Mouse (Mus musculus): ENCODE measurements around the gene Vmp1. TPM values are rescaled to one million over a fixed set of nuclear protein-coding genes. Genes with fewer than 3 reads are reported as not detected.

Gene Vmp1
- total RNA-seq, 1 experiment = 107 TPM

- Histone ChIP-seq H3K4me3 (ENCODE audit: insufficient read depth in 1 of 2, low read depth in 1 of 2, low read length in 2 of 2, poor library complexity in 1 of 2, severe bottlenecking in 1 of 2) (no peak overlapping the region), H3K9me3 (ENCODE audit: control insufficient read depth, insufficient read depth, low read depth, low read length) (no peaks in the 10 kb centered on the region), H3K36me3 (ENCODE audit: control insufficient read depth, insufficient read depth, low read length, poor library complexity, severe bottlenecking) (no peaks in the 10 kb centered on the region), H3K9ac (ENCODE audit: insufficient read depth, low read depth, low read length, poor library complexity, severe bottlenecking) (no peak overlapping the region), H3K4me1 (ENCODE audit: control insufficient read depth in 2 of 2, insufficient read depth in 2 of 2, low read length in 2 of 2, poor library complexity in 1 of 2) (peaks cover 21 to 35% of the 10 kb centered on the region in 2 experiments), H3K27ac (ENCODE audit: insufficient read depth, low read depth, low read length, poor library complexity, severe bottlenecking) (no peak overlapping the region)
- no peak for DNase-seq (ENCODE audit: low read depth, low spot score)
- TF ChIP-seq ZC3H11A (IDR thresholded peaks at IDR 0.05; ENCODE audit: borderline replicate concordance, low read depth, low read length) (no peak), HCFC1 (IDR thresholded peaks at IDR 0.05; ENCODE audit: borderline replicate concordance, insufficient read depth, low read length) (no peak), CHD2 (IDR thresholded peaks at IDR 0.05; ENCODE audit: low read depth, low read length) (no peak), MAFK (IDR thresholded peaks at IDR 0.05; ENCODE audit: insufficient read depth, low read depth, low read length) (no peak), ZNF384 (IDR thresholded peaks at IDR 0.05; ENCODE audit: low read depth, low read length) (no peak)
- in situ Hi-C loops (cut with MboI; ENCODE audit: low sequenced_read_pairs in 2 of 2, unreplicated experiment in 2 of 2) = no loop called here
These were observed 100.3 kb downstream of the Vmp1 start for GRCm38 (mm10) chr11:86583313-86583825.

GRCm38 (mm10) chr11:86582543-86583260 lies 100.9 kb downstream of the Vmp1 start:
- DNase-seq (ENCODE audit: low read depth, low spot score) = no peak
- peaks cover 18 to 35% of the 10 kb centered on the region in 2 experiments for H3K4me1 ChIP-seq (ENCODE audit: control insufficient read depth in 2 of 2, insufficient read depth in 2 of 2, low read length in 2 of 2, poor library complexity in 1 of 2)
- H3K4me3 ChIP-seq (ENCODE audit: insufficient read depth in 1 of 2, low read depth in 1 of 2, low read length in 2 of 2, poor library complexity in 1 of 2, severe bottlenecking in 1 of 2) = no peak overlapping the region
- no peak for TF ChIP-seq MAFK (IDR thresholded peaks at IDR 0.05; ENCODE audit: insufficient read depth, low read depth, low read length)
- no peak for TF ChIP-seq ZC3H11A (IDR thresholded peaks at IDR 0.05; ENCODE audit: borderline replicate concordance, low read depth, low read length)
- H3K36me3 ChIP-seq (ENCODE audit: control insufficient read depth, insufficient read depth, low read length, poor library complexity, severe bottlenecking) = no peaks in the 10 kb centered on the region
- no peak overlapping the region for H3K9ac ChIP-seq (ENCODE audit: insufficient read depth, low read depth, low read length, poor library complexity, severe bottlenecking)
- in situ Hi-C loops (cut with MboI; ENCODE audit: low sequenced_read_pairs in 2 of 2, unreplicated experiment in 2 of 2) = no loop called here
- H3K9me3 ChIP-seq (ENCODE audit: control insufficient read depth, insufficient read depth, low read depth, low read length) = no peaks in the 10 kb centered on the region
- peak overlapping the region; percentile 49; the same call in 1 of the 2 replicates for H3K27ac ChIP-seq (ENCODE audit: insufficient read depth, low read depth, low read length, poor library complexity, severe bottlenecking)

- Histone ChIP-seq H3K9ac (ENCODE audit: insufficient read depth, low read depth, low read length, poor library complexity, severe bottlenecking) (no peak overlapping the region; the same call in 1 of the 2 replicates), H3K27ac (ENCODE audit: insufficient read depth, low read depth, low read length, poor library complexity, severe bottlenecking) (peak overlapping the region; percentile 80; the same call in 1 of the 2 replicates), H3K36me3 (ENCODE audit: control insufficient read depth, insufficient read depth, low read length, poor library complexity, severe bottlenecking) (no peaks in the 10 kb centered on the region), H3K9me3 (ENCODE audit: control insufficient read depth, insufficient read depth, low read depth, low read length) (no peaks in the 10 kb centered on the region), H3K4me1 (ENCODE audit: control insufficient read depth in 2 of 2, insufficient read depth in 2 of 2, low read length in 2 of 2, poor library complexity in 1 of 2) (peaks cover 16 to 40% of the 10 kb centered on the region in 2 experiments), H3K4me3 (ENCODE audit: insufficient read depth in 1 of 2, low read depth in 1 of 2, low read length in 2 of 2, poor library complexity in 1 of 2, severe bottlenecking in 1 of 2) (no peak overlapping the region)
- in situ Hi-C loops (cut with MboI; ENCODE audit: low sequenced_read_pairs in 2 of 2, unreplicated experiment in 2 of 2) = no loop called here
- TF ChIP-seq ZC3H11A (IDR thresholded peaks at IDR 0.05; ENCODE audit: borderline replicate concordance, low read depth, low read length) (no peak), HCFC1 (IDR thresholded peaks at IDR 0.05; ENCODE audit: borderline replicate concordance, insufficient read depth, low read length) (no peak), ZNF384 (IDR thresholded peaks at IDR 0.05; ENCODE audit: low read depth, low read length) (no peak), MAFK (IDR thresholded peaks at IDR 0.05; ENCODE audit: insufficient read depth, low read depth, low read length) (no peak), CHD2 (IDR thresholded peaks at IDR 0.05; ENCODE audit: low read depth, low read length) (no peak)
- no peak for DNase-seq (ENCODE audit: low read depth, low spot score)
These were observed 101.6 kb downstream of the Vmp1 start for GRCm38 (mm10) chr11:86581943-86582542.

GRCm38 (mm10) chr11:86581250-86581753 lies 102.3 kb downstream of the Vmp1 start:
- no peak overlapping the region for H3K4me3 ChIP-seq (ENCODE audit: insufficient read depth in 1 of 2, low read depth in 1 of 2, low read length in 2 of 2, poor library complexity in 1 of 2, severe bottlenecking in 1 of 2)
- peak overlapping the region; percentile 51; the same call in 1 of the 2 replicates for H3K9ac ChIP-seq (ENCODE audit: insufficient read depth, low read depth, low read length, poor library complexity, severe bottlenecking)
- H3K9me3 ChIP-seq (ENCODE audit: control insufficient read depth, insufficient read depth, low read depth, low read length) = no peaks in the 10 kb centered on the region
- in situ Hi-C loops (cut with MboI; ENCODE audit: low sequenced_read_pairs in 2 of 2, unreplicated experiment in 2 of 2) = no loop called here
- peak overlapping the region; percentile 80; the same call in 1 of the 2 replicates for H3K27ac ChIP-seq (ENCODE audit: insufficient read depth, low read depth, low read length, poor library complexity, severe bottlenecking)
- TF ChIP-seq HCFC1 (IDR thresholded peaks at IDR 0.05; ENCODE audit: borderline replicate concordance, insufficient read depth, low read length) (no peak), CHD2 (IDR thresholded peaks at IDR 0.05; ENCODE audit: low read depth, low read length) (no peak), MAFK (IDR thresholded peaks at IDR 0.05; ENCODE audit: insufficient read depth, low read depth, low read length) (no peak), ZNF384 (IDR thresholded peaks at IDR 0.05; ENCODE audit: low read depth, low read length) (no peak), ZC3H11A (IDR thresholded peaks at IDR 0.05; ENCODE audit: borderline replicate concordance, low read depth, low read length) (no peak)
- H3K4me1 ChIP-seq (ENCODE audit: control insufficient read depth in 2 of 2, insufficient read depth in 2 of 2, low read length in 2 of 2, poor library complexity in 1 of 2) = peaks cover 23 to 46% of the 10 kb centered on the region in 2 experiments
- no peaks in the 10 kb centered on the region for H3K36me3 ChIP-seq (ENCODE audit: control insufficient read depth, insufficient read depth, low read length, poor library complexity, severe bottlenecking)
- DNase-seq (ENCODE audit: low read depth, low spot score) = no peak

All from ES-E14 (cell line).